Mouse (Mus musculus) ES-Bruce4 (cell line): ENCODE measurements at regions not wholly inside any gene's neighbourhood (a gene's known extent, or its start where the extent isn't known, plus 50 kb on each side); places are given as distances from the start of the nearest gene placed in this dataset.

Experiments
- CTCF ChIP-seq: IDR thresholded peaks from one replicate; pipeline ENCODE4 v1.8.1; 2011; ENCODE audit warnings: low read depth, low read length
- EP300 ChIP-seq: IDR thresholded peaks from 2 replicates; pipeline ENCODE4 v1.6.1; 2011; ENCODE audit warnings: low read depth, low read length; ENCODE audit not compliant: insufficient read depth
- POLR2A ChIP-seq: IDR thresholded peaks from one replicate; pipeline ENCODE4 v1.8.1; 2011; ENCODE audit warnings: low read length; ENCODE audit not compliant: insufficient read depth

DNA sequence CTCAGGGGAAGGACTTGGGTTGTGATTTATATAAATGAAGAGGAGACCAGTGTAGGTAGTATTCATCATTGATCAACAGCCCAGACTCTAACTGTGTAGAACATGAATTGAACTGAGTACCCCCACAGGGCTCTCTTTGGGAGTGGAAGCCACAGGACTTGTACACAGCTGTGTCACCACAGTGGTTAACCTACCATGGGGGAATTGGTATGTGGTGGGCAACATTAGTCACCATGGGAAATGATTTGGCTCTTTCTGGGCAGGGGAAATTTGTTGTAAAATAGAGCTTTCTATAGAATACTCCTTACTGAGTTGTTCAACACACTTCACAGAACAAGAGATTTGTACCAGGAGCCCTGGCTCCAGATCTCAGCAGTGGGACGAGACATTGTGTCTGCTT lies 87.3 kb upstream of the Prdm1 start:
- TF ChIP-seq CTCF (no peak), POLR2A (no peak), EP300 (no peak)
